Mouse (Mus musculus) neutrophil, adult 65 days (primary cell): Measurements from ENCODE around the gene Clpx. TPM values are rescaled to one million over a fixed set of nuclear protein-coding genes. Genes with fewer than 3 reads are reported as not detected.

Experiments used
- total RNA-seq: library from RNA; stranded (reverse); gene quantifications from 2 replicates; pipeline ENCODE4 v1.2.4, GENCODE M21; 2023

The Clpx gene
- total RNA-seq: 16.5 and 23.1 TPM in 2 replicates

GRCm38 (mm10) chr9:65293973-65294715, at the start of gene Clpx:
Gene Clpx, plus strand, starts transcription at chr9:65294260.

GRCm38 (mm10) chr9:65264959-65265358, 29.1 kb upstream of the Clpx start, which contains the start of gene Cilp:
Gene Cilp, plus strand, starts transcription at chr9:65265180.

DNA sequence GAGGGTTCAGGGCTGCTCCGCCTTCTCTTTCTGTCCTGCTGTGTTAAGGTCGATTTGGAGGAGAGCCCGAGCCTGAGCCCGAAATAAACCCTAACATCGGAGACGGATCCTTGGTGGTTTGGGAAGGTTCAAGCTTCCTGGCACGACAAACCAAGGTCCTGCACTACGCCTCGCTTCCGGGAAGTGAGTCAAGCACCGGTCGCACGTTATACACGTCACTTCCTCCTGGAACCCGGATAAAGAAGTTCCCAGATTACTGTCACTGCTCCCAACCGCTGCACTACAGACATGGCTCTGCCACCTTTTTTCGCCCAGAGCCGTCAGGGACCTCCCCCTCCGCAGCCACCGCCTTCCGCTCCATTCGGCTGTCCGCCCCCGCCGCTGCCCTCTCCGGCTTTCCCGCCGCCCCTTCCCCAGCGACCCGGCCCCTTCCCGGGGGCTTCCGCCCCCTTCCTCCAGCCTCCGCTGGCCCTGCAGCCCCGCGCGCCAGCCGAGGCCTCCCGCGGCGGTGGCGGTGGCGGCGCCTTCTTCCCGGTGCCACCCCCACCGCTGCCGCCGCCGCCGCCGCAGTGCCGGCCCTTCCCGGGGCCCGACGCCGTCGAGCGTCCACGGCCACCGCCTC, 51.9 kb downstream of the Clpx start, which contains the start of gene Pdcd7:
Gene Pdcd7, plus strand, starts transcription at position 251 of the 622 bp plus-strand sequence.

DNA sequence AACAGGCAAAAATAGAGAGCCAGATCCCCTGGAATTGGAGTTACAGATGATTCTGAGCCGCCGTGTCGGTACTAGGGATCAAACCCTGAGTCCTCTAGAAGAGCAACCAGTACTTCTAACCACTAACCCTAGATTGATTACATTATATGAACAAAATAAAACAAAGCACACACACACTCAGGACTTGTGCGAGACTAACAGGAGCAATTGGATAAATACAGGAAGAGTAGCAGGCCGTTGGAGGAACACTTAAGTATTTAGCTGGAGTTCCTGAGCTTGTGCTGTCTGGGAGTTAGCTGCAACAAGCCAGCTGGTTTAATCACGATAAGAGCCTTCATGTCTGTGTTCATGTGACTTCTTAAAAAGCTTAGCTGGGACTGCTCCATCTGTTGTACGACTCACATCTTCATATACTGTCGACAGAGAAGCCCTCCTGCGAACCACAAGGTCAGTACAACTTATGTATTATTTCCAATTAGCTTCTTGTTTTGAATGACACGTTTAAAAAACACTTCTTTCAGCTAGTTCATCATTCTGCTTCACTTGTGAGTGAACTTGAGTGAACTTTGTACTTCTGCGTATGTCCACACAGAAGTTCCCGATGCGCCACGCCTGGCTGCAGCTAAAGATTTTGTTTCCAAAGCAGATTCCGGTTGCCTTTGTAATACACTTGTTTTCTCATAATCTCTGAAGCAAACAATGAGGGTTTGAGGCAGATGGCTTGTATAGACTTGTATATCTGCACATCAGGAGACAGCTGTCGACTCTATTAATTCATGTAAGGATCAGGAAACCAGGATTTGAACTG, 66.8 kb downstream of the Clpx start, which contains the start of gene Ubap1l:
Gene Ubap1l, plus strand, starts transcription at position 401 of the 808 bp plus-strand sequence.

Other genes starting within 250 kb of the Clpx start
- gene Igdcc4, start 192.8 kb upstream of the Clpx start, total RNA-seq: 0.14 TPM in 1 of 2 replicates, not detected in the other
- gene Igdcc3, start 153.1 kb upstream of the Clpx start, total RNA-seq: not detected in 2 replicates
- gene Parp16, start 98.9 kb upstream of the Clpx start, total RNA-seq: 2.6 and 2.9 TPM in 2 replicates
- gene Cilp, start 29.1 kb upstream of the Clpx start, total RNA-seq: not detected in 2 replicates
- 10.3 and 11.4 TPM in 2 replicates for gene Pdcd7, start 51.8 kb downstream of the Clpx start, total RNA-seq
- not detected in 2 replicates for gene Ubap1l, start 66.8 kb downstream of the Clpx start, total RNA-seq
- gene Kbtbd13, start 97.4 kb downstream of the Clpx start, total RNA-seq: not detected in 2 replicates
- gene Rasl12, start 104.2 kb downstream of the Clpx start, total RNA-seq: not detected in 2 replicates
- not detected in 2 replicates for gene Slc51b, start 128.7 kb downstream of the Clpx start, total RNA-seq
- gene Mtfmt, start 141.5 kb downstream of the Clpx start, total RNA-seq: 4.2 and 4.6 TPM in 2 replicates
- 63.9 and 70.8 TPM in 2 replicates for gene Spg21, start 166.7 kb downstream of the Clpx start, total RNA-seq
- gene Ankdd1a, start 225.9 kb downstream of the Clpx start, total RNA-seq: 1.7 and 3.1 TPM in 2 replicates